Mouse (Mus musculus) lung, postnatal 0 days (tissue): Measurements from ENCODE around the gene Nme9. TPM values are rescaled to one million over a fixed set of nuclear protein-coding genes. Genes with fewer than 3 reads are reported as not detected.
A peak's percentile ranks its signal among the peaks of the same experiment; 100 is the strongest.

ENCODE experiments used
- ATAC-seq: fragments of 200-750 bp; cut with Nextera tagmentation; 2 replicates; pipeline ENCODE4 v1.8.0; 2017; ENCODE audit warnings: moderate library complexity
- DNase-seq: peaks from one replicate; pipeline ENCODE4 v3.0.0-alpha.2; 2016; ENCODE audit warnings: low spot score
- H3K27ac ChIP-seq: fragments of 300-500 bp; sonication (generic); 2 replicates; pipeline ENCODE4 v1.5.1; 2014; ENCODE audit warnings: antibody characterized with exemption, mild to moderate bottlenecking, low read length, mixed read lengths
- H3K27me3 ChIP-seq: fragments of 300-500 bp; sonication (generic); replicated peaks from 2 replicates; pipeline ENCODE4 v1.6.1; 2014; ENCODE audit warnings: low read length, mixed read lengths; ENCODE audit not compliant: insufficient read depth
- H3K36me3 ChIP-seq: fragments of 300-500 bp; sonication (generic); 2 replicates; pipeline ENCODE4 v1.6.1; 2014; ENCODE audit warnings: low read length, mixed read lengths; ENCODE audit not compliant: insufficient read depth
- H3K4me1 ChIP-seq: fragments of 300-500 bp; sonication (generic); 2 replicates; pipeline ENCODE4 v1.6.1; 2014; ENCODE audit warnings: antibody characterized with exemption, low read depth, low read length, mixed read lengths; ENCODE audit not compliant: insufficient read depth
- H3K4me2 ChIP-seq: fragments of 300-500 bp; sonication (generic); replicated peaks from 2 replicates; pipeline ENCODE4 v1.6.1; 2014; ENCODE audit warnings: low read depth, mild to moderate bottlenecking, low read length, moderate library complexity, mixed read lengths
- H3K4me3 ChIP-seq: fragments of 300-500 bp; sonication (generic); 2 replicates; pipeline ENCODE4 v1.5.1; 2014; ENCODE audit warnings: low read depth, low read length
- H3K9ac ChIP-seq: fragments of 300-500 bp; sonication (generic); replicated peaks from 2 replicates; pipeline ENCODE4 v1.6.1; 2014; ENCODE audit warnings: low read depth, mild to moderate bottlenecking
- H3K9me3 ChIP-seq: fragments of 300-500 bp; sonication (generic); 2 replicates; pipeline ENCODE4 v1.6.1; 2016; ENCODE audit warnings: low read length, mixed read lengths
- CTCF ChIP-seq: IDR thresholded peaks from 2 replicates; pipeline ENCODE4 v1.5.1; 2016; ENCODE audit warnings: antibody characterized with exemption, mild to moderate bottlenecking
- EP300 ChIP-seq: IDR thresholded peaks from 2 replicates; pipeline ENCODE4 v1.6.1; 2016; ENCODE audit warnings: antibody characterized with exemption, mild to moderate bottlenecking, control low read depth
- WGBS: fragments of 180-500 bp; shearing (Covaris S2); extraction: QIAGEN DNeasy Blood & Tissue Kit; methylation state at CpG from one replicate; pipeline ENCODE4 v1.1.7; 2014; 5-methylcytosine and 5-hydroxymethylcytosine counted together
- polyA plus RNA-seq: library from polyadenylated mRNA; unstranded; fragments of >200 nt; fragmentation: Nextera tagmentation; extraction: Ambion mirVana; gene quantifications from 2 replicates; pipeline ENCODE4 v1.2.1, GENCODE M21; 2015

Gene Nme9
- polyA plus RNA-seq, 1 experiment from 2014 or later: 17.1 TPM

- no peak overlapping the region for H3K4me3 ChIP-seq
- H3K27ac ChIP-seq: no peak overlapping the region
- no peaks in the 10 kb centered on the region for H3K27me3 ChIP-seq
- no peak overlapping the region for H3K4me2 ChIP-seq
- DNase-seq: peak; percentile 59
- TF ChIP-seq CTCF (peak; percentile 67), EP300 (no peak)
- WGBS: 37% methylated on average over 9 of the region's 9 CpGs
- no peaks in the 10 kb centered on the region for H3K9me3 ChIP-seq
- H3K4me1 ChIP-seq: no peaks in the 10 kb centered on the region; the same call in 1 of the 2 replicates
- no peaks in the 10 kb centered on the region for H3K36me3 ChIP-seq
- no peak; the same call in 1 of the 2 replicates for ATAC-seq
- H3K9ac ChIP-seq: no peak overlapping the region
Observed at GRCm38 (mm10) chr9:99449886-99450647, 1.2 kb upstream of the Nme9 start.

GRCm38 (mm10) chr9:99454211-99454610, 2.9 kb downstream of the Nme9 start:
- 67% methylated on average over 4 of the region's 4 CpGs for WGBS

GRCm38 (mm10) chr9:99458529-99459208, 7.4 kb downstream of the Nme9 start:
- no peak overlapping the region for H3K4me3 ChIP-seq
- peak; percentile 43 for DNase-seq
- 37% methylated on average over 12 of the region's 12 CpGs for WGBS
- H3K9me3 ChIP-seq: no peaks in the 10 kb centered on the region
- no peaks in the 10 kb centered on the region for H3K4me1 ChIP-seq
- H3K36me3 ChIP-seq: no peaks in the 10 kb centered on the region
- no peak overlapping the region for H3K4me2 ChIP-seq
- no peak overlapping the region for H3K9ac ChIP-seq
- no peak overlapping the region for H3K27ac ChIP-seq
- TF ChIP-seq EP300: no peak
- TF ChIP-seq CTCF: peak; percentile 77
- ATAC-seq: no peak
- H3K27me3 ChIP-seq: no peaks in the 10 kb centered on the region

More at GRCm38 (mm10) chr9:99454211-99454610, 2.9 kb downstream of the Nme9 start:
- TF ChIP-seq EP300: no peak
- H3K9me3 ChIP-seq: no peaks in the 10 kb centered on the region
- DNase-seq (no peak), ATAC-seq (no peak)
- no peak overlapping the region for H3K4me2 ChIP-seq
- H3K4me3 ChIP-seq: no peak overlapping the region
- no peaks in the 10 kb centered on the region for H3K27me3 ChIP-seq
- no peak overlapping the region for H3K9ac ChIP-seq
- H3K4me1 ChIP-seq: no peaks in the 10 kb centered on the region
- no peak overlapping the region for H3K27ac ChIP-seq
- H3K36me3 ChIP-seq: no peaks in the 10 kb centered on the region

- no peaks in the 10 kb centered on the region for H3K4me1 ChIP-seq
- 71% methylated on average over 4 of the region's 4 CpGs for WGBS
- no peak overlapping the region for H3K9ac ChIP-seq
- no peak overlapping the region for H3K4me3 ChIP-seq
- no peaks in the 10 kb centered on the region for H3K36me3 ChIP-seq
- no peak for ATAC-seq
- no peaks in the 10 kb centered on the region for H3K9me3 ChIP-seq
- no peak overlapping the region for H3K27ac ChIP-seq
- no peaks in the 10 kb centered on the region for H3K27me3 ChIP-seq
- TF ChIP-seq EP300 (no peak), CTCF (no peak)
- H3K4me2 ChIP-seq: no peak overlapping the region
- DNase-seq: no peak
Observed at GRCm38 (mm10) chr9:99459730-99460129, 8.5 kb downstream of the Nme9 start.

GRCm38 (mm10) chr9:99464876-99465275, 13.6 kb downstream of the Nme9 start:
- no peaks in the 10 kb centered on the region for H3K4me1 ChIP-seq
- TF ChIP-seq CTCF: no peak
- no peak for TF ChIP-seq EP300
- WGBS: 77% methylated on average over 6 of the region's 6 CpGs
- H3K36me3 ChIP-seq: no peaks in the 10 kb centered on the region
- H3K4me2 ChIP-seq: no peak overlapping the region
- no peak overlapping the region for H3K9ac ChIP-seq
- no peak overlapping the region for H3K27ac ChIP-seq
- no peak overlapping the region for H3K4me3 ChIP-seq
- no peaks in the 10 kb centered on the region for H3K27me3 ChIP-seq
- DNase-seq: no peak
- H3K9me3 ChIP-seq: no peaks in the 10 kb centered on the region
- no peak for ATAC-seq

- H3K36me3 ChIP-seq: no peaks in the 10 kb centered on the region
Observed at GRCm38 (mm10) chr9:99468572-99468971, 17.3 kb downstream of the Nme9 start.

More at GRCm38 (mm10) chr9:99468572-99468971, 17.3 kb downstream of the Nme9 start:
- Histone ChIP-seq H3K27ac (no peak overlapping the region), H3K4me2 (no peak overlapping the region), H3K9ac (no peak overlapping the region), H3K27me3 (no peaks in the 10 kb centered on the region), H3K4me1 (no peaks in the 10 kb centered on the region), H3K4me3 (no peak overlapping the region), H3K9me3 (no peaks in the 10 kb centered on the region)
- DNase-seq (no peak), ATAC-seq (no peak)
- WGBS: 68% methylated on average over 9 of the region's 9 CpGs
- TF ChIP-seq CTCF: no peak
- TF ChIP-seq EP300: no peak
